Mouse (Mus musculus) midbrain, embryonic 16.5 days (tissue): ENCODE results near the gene Adamts3. TPM values are rescaled to one million over a fixed set of nuclear protein-coding genes. Genes with fewer than 3 reads are reported as not detected.

Experiments used
- ATAC-seq: fragments of 200-750 bp; cut with Nextera tagmentation; 2 replicates; pipeline ENCODE4 v1.8.0; 2017; ENCODE audit warnings: moderate TSS enrichment
- H3K27ac ChIP-seq: fragments of 300-500 bp; sonication (generic); 2 replicates; pipeline ENCODE4 v1.5.1; 2014; ENCODE audit warnings: mild to moderate bottlenecking, low read length, mixed read lengths
- H3K27me3 ChIP-seq: fragments of 300-500 bp; sonication (generic); 2 replicates; pipeline ENCODE4 v1.6.1; 2014; ENCODE audit warnings: low read depth, low read length, mixed read lengths; ENCODE audit not compliant: control insufficient read depth, insufficient read depth
- H3K36me3 ChIP-seq: fragments of 300-500 bp; sonication (generic); 2 replicates; pipeline ENCODE4 v1.6.1; 2014; ENCODE audit warnings: mild to moderate bottlenecking, low read length, moderate library complexity, mixed read lengths; ENCODE audit not compliant: control insufficient read depth, insufficient read depth
- H3K4me1 ChIP-seq: fragments of 300-500 bp; sonication (generic); 2 replicates; pipeline ENCODE4 v1.6.1; 2014; ENCODE audit warnings: mild to moderate bottlenecking, low read length, mixed read lengths; ENCODE audit not compliant: control insufficient read depth, insufficient read depth
- H3K4me2 ChIP-seq: fragments of 300-500 bp; sonication (generic); 2 replicates; pipeline ENCODE4 v1.6.1; 2014; ENCODE audit warnings: mild to moderate bottlenecking, low read length, mixed read lengths
- H3K4me3 ChIP-seq: fragments of 300-500 bp; sonication (generic); 2 replicates; pipeline ENCODE4 v1.5.1; 2014; ENCODE audit warnings: low read depth, mild to moderate bottlenecking, low read length, moderate library complexity, mixed read lengths
- H3K9ac ChIP-seq: fragments of 300-500 bp; sonication (generic); 2 replicates; pipeline ENCODE4 v1.6.1; 2014; ENCODE audit warnings: low read depth, low read length, mixed read lengths
- H3K9me3 ChIP-seq: fragments of 300-500 bp; sonication (generic); replicated peaks from 2 replicates; pipeline ENCODE4 v1.6.1; 2014; ENCODE audit warnings: mild to moderate bottlenecking, low read length, mixed read lengths; ENCODE audit not compliant: control insufficient read depth, poor library complexity, severe bottlenecking
- WGBS: fragments of 180-500 bp; shearing (Covaris S2); extraction: QIAGEN DNeasy Blood & Tissue Kit; methylation state at CpG from one replicate; pipeline ENCODE4 v1.1.7; 2014; 5-methylcytosine and 5-hydroxymethylcytosine counted together
- polyA plus RNA-seq: library from polyadenylated mRNA; unstranded; fragments of >200 nt; fragmentation: Nextera tagmentation; extraction: Ambion mirVana; gene quantifications from 2 replicates; pipeline ENCODE4 v1.2.1, GENCODE M21; 2015

The Adamts3 gene
- polyA plus RNA-seq, 1 experiment from 2014 or later: 4.6 TPM

GRCm38 (mm10) chr5:89844354-89844753 lies 38.8 kb downstream of the Adamts3 start:
- H3K4me2 ChIP-seq: no peak overlapping the region
- H3K36me3 ChIP-seq: no peaks in the 10 kb centered on the region
- H3K27me3 ChIP-seq: no peaks in the 10 kb centered on the region
- WGBS: 60% methylated on average over 5 of the region's 5 CpGs
- no peak overlapping the region for H3K27ac ChIP-seq
- peak; percentile 83 for ATAC-seq
- peaks cover 10% of the 10 kb centered on the region for H3K4me1 ChIP-seq
- no peak overlapping the region for H3K4me3 ChIP-seq
- no peak overlapping the region for H3K9ac ChIP-seq
- H3K9me3 ChIP-seq: no peaks in the 10 kb centered on the region

GRCm38 (mm10) chr5:89843478-89843877 lies 39.7 kb downstream of the Adamts3 start:
- ATAC-seq: no peak
- no peak overlapping the region for H3K4me3 ChIP-seq
- H3K4me2 ChIP-seq: no peak overlapping the region
- peaks cover 10% of the 10 kb centered on the region for H3K4me1 ChIP-seq
- no peaks in the 10 kb centered on the region for H3K27me3 ChIP-seq
- H3K27ac ChIP-seq: no peak overlapping the region
- H3K36me3 ChIP-seq: no peaks in the 10 kb centered on the region
- H3K9ac ChIP-seq: no peak overlapping the region
- WGBS: 93% methylated on average over 7 of the region's 7 CpGs
- no peaks in the 10 kb centered on the region for H3K9me3 ChIP-seq

GRCm38 (mm10) chr5:89839627-89840026 lies 43.5 kb downstream of the Adamts3 start:
- ATAC-seq: no peak
- whole genome bisulfite sequencing: 82% methylated on average over 4 of the region's 4 CpGs

GRCm38 (mm10) chr5:89821175-89821574 lies 62.0 kb downstream of the Adamts3 start:
- Histone ChIP-seq H3K27me3 (no peaks in the 10 kb centered on the region), H3K4me3 (no peak overlapping the region), H3K9me3 (no peaks in the 10 kb centered on the region), H3K4me2 (no peak overlapping the region), H3K9ac (no peak overlapping the region), H3K36me3 (no peaks in the 10 kb centered on the region), H3K27ac (no peak overlapping the region), H3K4me1 (no peaks in the 10 kb centered on the region)
- no peak for ATAC-seq
- 97% methylated on average over 1 of the region's 1 CpGs for WGBS

More at GRCm38 (mm10) chr5:89839627-89840026, 43.5 kb downstream of the Adamts3 start:
- H3K36me3 ChIP-seq: no peaks in the 10 kb centered on the region
- H3K4me1 ChIP-seq: peaks cover 4% of the 10 kb centered on the region; the same call in 1 of the 2 replicates
- H3K9me3 ChIP-seq: no peaks in the 10 kb centered on the region
- no peak overlapping the region for H3K9ac ChIP-seq
- H3K27me3 ChIP-seq: no peaks in the 10 kb centered on the region
- H3K27ac ChIP-seq: no peak overlapping the region
- H3K4me2 ChIP-seq: no peak overlapping the region
- H3K4me3 ChIP-seq: no peak overlapping the region

GRCm38 (mm10) chr5:89819531-89819930 lies 63.6 kb downstream of the Adamts3 start:
- Histone ChIP-seq H3K27me3 (no peaks in the 10 kb centered on the region), H3K4me3 (no peak overlapping the region), H3K9ac (no peak overlapping the region)

DNA sequence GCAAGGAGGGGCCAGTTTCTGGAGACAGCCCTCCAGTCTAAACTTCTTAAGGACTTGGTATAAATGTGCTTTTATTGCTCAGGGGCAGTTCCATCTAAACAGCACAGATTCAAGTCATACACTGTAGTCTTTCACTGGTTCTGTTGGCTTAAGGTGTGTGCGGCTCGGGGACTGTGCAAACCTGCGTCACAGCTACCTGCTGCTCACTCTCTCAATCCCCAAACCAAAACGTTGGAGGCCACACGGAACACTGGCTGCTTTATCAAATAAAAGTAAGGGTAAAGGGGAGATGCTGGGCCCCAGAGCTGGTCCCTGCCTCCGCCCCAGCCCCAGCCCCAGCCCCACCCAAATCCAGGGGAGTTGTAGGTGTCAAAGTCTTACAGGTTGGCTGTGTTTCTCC lies 66.5 kb downstream of the Adamts3 start:
- Histone ChIP-seq H3K4me3 (no peak overlapping the region), H3K4me1 (no peaks in the 10 kb centered on the region), H3K4me2 (no peak overlapping the region), H3K9ac (no peak overlapping the region), H3K27ac (no peak overlapping the region), H3K36me3 (no peaks in the 10 kb centered on the region), H3K27me3 (no peaks in the 10 kb centered on the region), H3K9me3 (no peaks in the 10 kb centered on the region)
- WGBS: 84% methylated on average over 6 of the region's 6 CpGs
- ATAC-seq: no peak

More at GRCm38 (mm10) chr5:89819531-89819930, 63.6 kb downstream of the Adamts3 start:
- Histone ChIP-seq H3K4me1 (no peaks in the 10 kb centered on the region), H3K27ac (no peak overlapping the region), H3K36me3 (no peaks in the 10 kb centered on the region), H3K9me3 (no peaks in the 10 kb centered on the region), H3K4me2 (no peak overlapping the region)
- 25% methylated on average over 3 of the region's 3 CpGs for WGBS
- ATAC-seq: no peak

GRCm38 (mm10) chr5:89814552-89814951 lies 68.6 kb downstream of the Adamts3 start:
- Histone ChIP-seq H3K4me3 (no peak overlapping the region), H3K36me3 (no peaks in the 10 kb centered on the region), H3K4me1 (no peaks in the 10 kb centered on the region), H3K27ac (no peak overlapping the region), H3K4me2 (no peak overlapping the region), H3K27me3 (no peaks in the 10 kb centered on the region), H3K9me3 (no peaks in the 10 kb centered on the region), H3K9ac (no peak overlapping the region)
- no peak for ATAC-seq
- 87% methylated on average over 3 of the region's 3 CpGs for WGBS

DNA sequence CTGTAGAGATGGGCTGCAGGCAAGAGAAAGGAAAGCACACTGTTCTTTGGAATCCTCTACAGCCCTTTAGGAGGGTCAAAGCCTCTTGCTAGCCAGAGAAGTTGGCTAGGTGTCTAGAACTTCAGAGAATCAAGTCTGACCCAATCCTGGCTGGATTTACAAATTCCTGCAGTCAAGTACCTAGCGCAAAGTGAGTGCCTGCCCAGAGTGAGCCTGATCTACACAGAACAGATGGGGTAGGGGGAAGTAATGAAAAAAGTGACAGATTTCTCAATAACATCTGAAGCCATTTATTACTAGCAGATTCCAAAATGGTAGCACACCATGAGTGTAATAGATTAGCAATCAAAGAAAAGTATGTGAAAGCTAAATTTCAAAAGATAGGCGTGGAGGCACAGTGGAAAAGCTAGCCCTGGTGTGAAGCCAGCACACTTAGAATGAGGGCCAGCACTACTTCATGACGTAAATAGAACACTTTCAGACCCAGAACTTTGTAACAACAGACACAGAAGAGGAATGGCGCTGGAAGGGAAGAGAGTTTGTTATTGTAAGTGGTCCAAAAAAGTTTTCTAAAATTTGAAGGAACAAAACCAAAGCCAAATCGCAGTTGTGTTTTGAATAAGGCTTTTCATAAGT lies 82.8 kb downstream of the Adamts3 start:
- Histone ChIP-seq H3K4me2 (no peak overlapping the region), H3K27ac (no peak overlapping the region), H3K4me3 (no peak overlapping the region), H3K9me3 (no peaks in the 10 kb centered on the region), H3K9ac (no peak overlapping the region), H3K36me3 (no peaks in the 10 kb centered on the region), H3K27me3 (no peaks in the 10 kb centered on the region), H3K4me1 (no peaks in the 10 kb centered on the region)
- no peak for ATAC-seq
- 88% methylated on average over 5 of the region's 5 CpGs for WGBS

GRCm38 (mm10) chr5:89793706-89794105 lies 89.4 kb downstream of the Adamts3 start:
- H3K9ac ChIP-seq: no peak overlapping the region
- H3K4me3 ChIP-seq: no peak overlapping the region
- no peak overlapping the region for H3K27ac ChIP-seq
- no peak overlapping the region for H3K4me2 ChIP-seq
- no peaks in the 10 kb centered on the region for H3K4me1 ChIP-seq
- no peaks in the 10 kb centered on the region for H3K36me3 ChIP-seq
- 92% methylated on average over 3 of the region's 3 CpGs for WGBS
- H3K9me3 ChIP-seq: no peaks in the 10 kb centered on the region
- no peaks in the 10 kb centered on the region for H3K27me3 ChIP-seq
- no peak for ATAC-seq
